Mouse (Mus musculus) liver, postnatal 0 days (tissue): ENCODE measurements around the gene Arhgap45.

Source experiments
- CTCF ChIP-seq: sonication (generic); IDR thresholded peaks from 2 replicates; pipeline ENCODE4 v1.5.1; 2016; ENCODE audit warnings: antibody characterized with exemption, low read depth
- EP300 ChIP-seq: IDR thresholded peaks from 2 replicates; pipeline ENCODE4 v1.6.1; 2016; ENCODE audit warnings: antibody characterized with exemption, low read depth, mild to moderate bottlenecking

DNA sequence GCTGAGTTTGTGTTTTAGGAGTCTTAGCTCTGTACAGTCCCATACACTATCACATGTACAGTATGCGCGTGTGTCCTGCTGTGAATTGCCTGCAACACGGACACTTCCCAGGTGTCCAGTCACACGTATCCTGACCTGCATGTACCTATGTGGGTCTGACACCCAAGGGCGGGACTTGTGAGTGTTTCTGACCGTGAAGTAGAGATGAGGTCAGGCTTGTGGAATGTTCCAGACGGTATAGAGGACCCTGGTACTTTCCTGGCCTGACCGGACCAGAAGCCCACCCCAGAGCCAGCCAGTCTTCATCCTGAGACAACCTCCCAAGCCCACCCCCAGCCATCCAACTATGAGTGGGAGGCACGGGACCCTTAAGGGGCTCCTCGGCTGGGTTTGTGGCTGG lies 870 bp upstream of the Arhgap45 start:
- no peak for TF ChIP-seq EP300
- no peak for TF ChIP-seq CTCF
